Mouse (Mus musculus) liver, adult 2 months (tissue): ENCODE measurements at regions not wholly inside any gene's neighbourhood (a gene's known extent, or its start where the extent isn't known, plus 50 kb on each side); places are given as distances from the start of the nearest gene placed in this dataset.

Source experiments
- CTCF ChIP-seq: fragments of 200-500 bp; IDR thresholded peaks from 2 replicates; pipeline ENCODE4 v1.5.1; 2011; ENCODE audit warnings: low read depth, low read length, control low read depth
- POLR2A ChIP-seq: fragments of 200-500 bp; IDR thresholded peaks from 2 replicates; pipeline ENCODE4 v1.6.1; 2011; ENCODE audit warnings: low read length, control low read depth; ENCODE audit not compliant: insufficient read depth; ENCODE audit errors: extremely low read depth

GRCm38 (mm10) chr8:37422595-37422994 lies 429.2 kb downstream of the AI429214 start:
- TF ChIP-seq CTCF = no peak
- TF ChIP-seq POLR2A = no peak
